Mouse (Mus musculus) embryonic facial prominence, embryonic 11.5 days (tissue): Measurements from ENCODE around the gene Farp1. TPM values are rescaled to one million over a fixed set of nuclear protein-coding genes. Genes with fewer than 3 reads are reported as not detected.
A peak's percentile ranks its signal among the peaks of the same experiment; 100 is the strongest.

Experiments used
- ATAC-seq: fragments of 200-750 bp; cut with Nextera tagmentation; replicated peaks from 2 replicates; pipeline ENCODE4 v1.8.0; 2017; ENCODE audit warnings: low read depth; ENCODE audit not compliant: insufficient number of reproducible peaks, low FRiP score, low TSS enrichment
- DNase-seq: peaks from one replicate; pipeline ENCODE4 v3.0.0-alpha.2; 2015; ENCODE audit warnings: low spot score
- H3K27ac ChIP-seq: fragments of 300-500 bp; sonication (generic); replicated peaks from 2 replicates; pipeline ENCODE4 v1.5.1; 2014; ENCODE audit warnings: mild to moderate bottlenecking, low read depth, low read length, control low read depth
- H3K27me3 ChIP-seq: fragments of 300-500 bp; sonication (generic); 2 replicates; pipeline ENCODE4 v1.6.1; 2014; ENCODE audit warnings: mild to moderate bottlenecking, low read length, moderate library complexity, mixed read lengths; ENCODE audit not compliant: control insufficient read depth, insufficient read depth
- H3K36me3 ChIP-seq: fragments of 300-500 bp; sonication (generic); replicated peaks from 2 replicates; pipeline ENCODE4 v1.6.1; 2014; ENCODE audit warnings: low read depth, mild to moderate bottlenecking, low read length, moderate library complexity, mixed read lengths; ENCODE audit not compliant: control insufficient read depth, insufficient read depth
- H3K4me1 ChIP-seq: fragments of 300-500 bp; sonication (generic); 2 replicates; pipeline ENCODE4 v1.6.1; 2014; ENCODE audit warnings: low read length, mixed read lengths; ENCODE audit not compliant: control insufficient read depth, insufficient read depth
- H3K4me2 ChIP-seq: fragments of 300-500 bp; sonication (generic); 2 replicates; pipeline ENCODE4 v1.6.1; 2014; ENCODE audit warnings: low read depth, mild to moderate bottlenecking, control low read depth, low read length, moderate library complexity
- H3K4me3 ChIP-seq: fragments of 300-500 bp; sonication (generic); 2 replicates; pipeline ENCODE4 v1.5.1; 2014; ENCODE audit warnings: low read depth, low read length, control low read depth
- H3K9ac ChIP-seq: fragments of 300-500 bp; sonication (generic); replicated peaks from 2 replicates; pipeline ENCODE4 v1.6.1; 2014; ENCODE audit warnings: mild to moderate bottlenecking, control low read depth, low read length
- H3K9me3 ChIP-seq: fragments of 300-500 bp; sonication (generic); replicated peaks from 2 replicates; pipeline ENCODE4 v1.6.1; 2016; ENCODE audit warnings: mild to moderate bottlenecking, low read length, inconsistent platforms, mixed read lengths; ENCODE audit not compliant: control insufficient read depth
- WGBS: fragments of 180-500 bp; shearing (Covaris S2); extraction: QIAGEN DNeasy Blood & Tissue Kit; methylation state at CpG from one replicate; pipeline ENCODE4 v1.1.7; 2014; 5-methylcytosine and 5-hydroxymethylcytosine counted together
- polyA plus RNA-seq: library from polyadenylated mRNA; unstranded; fragments of >200 nt; fragmentation: Nextera tagmentation; extraction: Ambion mirVana; gene quantifications from 2 replicates; pipeline ENCODE4 v1.2.1, GENCODE M21; 2014

Farp1 gene
- polyA plus RNA-seq, 1 experiment from 2014 or later, result 42.8 TPM

GRCm38 (mm10) chr14:121152771-121153170 is 117.8 kb downstream of the Farp1 start:
- 74% methylated on average over 6 of the region's 6 CpGs for WGBS
- H3K27ac ChIP-seq, result peak overlapping the region; percentile 8; the same call in 1 of the 2 replicates
- ATAC-seq, result no peak

DNA sequence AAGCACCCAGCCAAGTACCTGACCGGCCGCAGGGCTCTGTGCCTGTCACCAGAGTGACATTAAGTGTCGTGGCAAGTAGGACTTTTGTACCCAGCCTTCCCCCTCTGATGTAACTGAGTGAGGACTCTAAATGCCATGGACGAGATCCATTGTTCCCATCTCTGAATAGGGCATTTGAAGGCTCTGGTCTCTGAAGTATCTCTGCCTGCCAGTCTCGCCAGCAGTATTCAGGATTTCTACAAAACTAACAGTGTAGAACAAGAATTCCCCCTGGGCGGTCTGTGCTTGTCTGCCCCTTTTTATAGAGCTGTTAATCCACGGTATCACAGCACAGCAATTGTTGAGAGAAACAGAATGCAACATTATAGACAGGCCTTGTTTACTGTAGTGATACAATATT is 118.3 kb downstream of the Farp1 start:
- 48% methylated on average over 7 of the region's 7 CpGs for WGBS
- Histone ChIP-seq H3K27ac (peak overlapping the region; percentile 8; the same call in 1 of the 2 replicates), H3K4me1 (0 out of 2 replicates have a peak, but pooled peaks cover 5% of the 10 kb centered on the region), H3K4me2 (no peak overlapping the region), H3K9ac (no peak overlapping the region), H3K27me3 (no peaks in the 10 kb centered on the region), H3K36me3 (no peaks in the 10 kb centered on the region), H3K9me3 (no peaks in the 10 kb centered on the region), H3K4me3 (no peak overlapping the region)
- DNase-seq (no peak), ATAC-seq (0 out of 2 replicates have a peak, but pooled peaks have one; percentile 46)

More at GRCm38 (mm10) chr14:121152771-121153170, 117.8 kb downstream of the Farp1 start:
- H3K9me3 ChIP-seq, result no peaks in the 10 kb centered on the region
- H3K4me1 ChIP-seq, result 0 out of 2 replicates have a peak, but pooled peaks cover 5% of the 10 kb centered on the region
- no peak overlapping the region for H3K9ac ChIP-seq
- no peaks in the 10 kb centered on the region for H3K36me3 ChIP-seq
- no peak for DNase-seq
- H3K4me2 ChIP-seq, result no peak overlapping the region
- no peak overlapping the region for H3K4me3 ChIP-seq
- H3K27me3 ChIP-seq, result no peaks in the 10 kb centered on the region

GRCm38 (mm10) chr14:121155173-121155572 is 120.2 kb downstream of the Farp1 start:
- Histone ChIP-seq H3K27me3 (no peaks in the 10 kb centered on the region), H3K4me1 (0 out of 2 replicates have a peak, but pooled peaks cover 5% of the 10 kb centered on the region), H3K27ac (no peak overlapping the region), H3K9me3 (no peaks in the 10 kb centered on the region), H3K4me2 (no peak overlapping the region), H3K9ac (no peak overlapping the region), H3K4me3 (no peak overlapping the region), H3K36me3 (no peaks in the 10 kb centered on the region)
- ATAC-seq (no peak), DNase-seq (no peak)
- WGBS, result 92% methylated on average over 4 of the region's 4 CpGs

- DNase-seq, result no peak
- WGBS, result 74% methylated on average over 2 of the region's 2 CpGs
- no peak overlapping the region for H3K4me3 ChIP-seq
- H3K27ac ChIP-seq, result no peak overlapping the region
- no peaks in the 10 kb centered on the region for H3K36me3 ChIP-seq
- H3K4me2 ChIP-seq, result no peak overlapping the region
- no peak for ATAC-seq
- H3K27me3 ChIP-seq, result no peaks in the 10 kb centered on the region
- no peaks in the 10 kb centered on the region for H3K4me1 ChIP-seq
- no peak overlapping the region for H3K9ac ChIP-seq
- no peaks in the 10 kb centered on the region for H3K9me3 ChIP-seq
Measured at GRCm38 (mm10) chr14:121158616-121159015, 123.6 kb downstream of the Farp1 start.

DNA sequence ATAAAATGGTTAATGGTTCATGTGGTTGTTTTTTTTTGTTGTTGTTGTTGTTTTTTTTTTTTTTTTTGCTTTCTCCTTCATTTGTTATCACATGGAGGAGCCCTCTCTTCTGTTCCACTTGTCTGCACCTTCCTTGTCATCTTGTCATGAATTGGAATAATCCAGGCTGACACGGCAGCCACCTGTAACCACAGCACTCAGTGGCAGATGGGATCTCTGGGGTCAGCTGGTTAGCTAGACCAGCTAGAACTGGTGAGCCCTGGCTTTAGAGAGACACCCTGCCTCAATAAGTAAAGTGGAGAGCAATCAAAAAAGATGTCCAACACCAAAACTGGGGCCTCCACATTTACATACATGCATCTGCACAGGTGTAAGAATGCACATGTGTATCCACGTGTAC is 127.8 kb downstream of the Farp1 start:
- Histone ChIP-seq H3K4me3 (no peak overlapping the region), H3K4me2 (no peak overlapping the region), H3K9ac (no peak overlapping the region), H3K36me3 (no peaks in the 10 kb centered on the region), H3K27me3 (no peaks in the 10 kb centered on the region), H3K27ac (no peak overlapping the region), H3K9me3 (no peaks in the 10 kb centered on the region), H3K4me1 (no peaks in the 10 kb centered on the region)
- DNase-seq, result no peak
- WGBS, result 84% methylated on average over 2 of the region's 2 CpGs
- ATAC-seq, result no peak

DNA sequence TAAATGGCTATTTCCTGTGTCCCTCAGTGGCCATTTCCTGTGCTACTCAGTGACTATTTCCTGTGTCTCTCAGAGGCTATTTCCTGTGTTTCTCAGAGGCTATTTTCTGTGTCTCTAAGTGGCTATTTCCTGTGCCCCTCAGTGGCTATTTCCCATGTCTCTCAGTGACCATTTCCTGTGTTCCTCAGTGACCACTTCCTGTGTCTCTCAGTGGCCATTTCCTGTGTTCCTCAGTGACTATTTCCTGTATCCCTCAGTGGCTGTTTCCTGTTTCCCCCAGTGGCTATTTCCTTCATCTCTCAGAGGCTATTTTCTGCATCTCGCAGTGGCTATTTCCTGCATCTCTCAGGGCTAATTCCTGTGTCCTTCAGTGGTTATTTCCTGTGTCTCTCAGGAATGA is 129.9 kb downstream of the Farp1 start:
- Histone ChIP-seq H3K27ac (no peak overlapping the region), H3K4me2 (no peak overlapping the region), H3K9ac (no peak overlapping the region), H3K4me1 (no peaks in the 10 kb centered on the region), H3K36me3 (no peaks in the 10 kb centered on the region), H3K9me3 (no peaks in the 10 kb centered on the region), H3K4me3 (no peak overlapping the region), H3K27me3 (no peaks in the 10 kb centered on the region)
- no peak for DNase-seq
- 74% methylated on average over 1 of the region's 1 CpGs for WGBS
- ATAC-seq, result no peak

DNA sequence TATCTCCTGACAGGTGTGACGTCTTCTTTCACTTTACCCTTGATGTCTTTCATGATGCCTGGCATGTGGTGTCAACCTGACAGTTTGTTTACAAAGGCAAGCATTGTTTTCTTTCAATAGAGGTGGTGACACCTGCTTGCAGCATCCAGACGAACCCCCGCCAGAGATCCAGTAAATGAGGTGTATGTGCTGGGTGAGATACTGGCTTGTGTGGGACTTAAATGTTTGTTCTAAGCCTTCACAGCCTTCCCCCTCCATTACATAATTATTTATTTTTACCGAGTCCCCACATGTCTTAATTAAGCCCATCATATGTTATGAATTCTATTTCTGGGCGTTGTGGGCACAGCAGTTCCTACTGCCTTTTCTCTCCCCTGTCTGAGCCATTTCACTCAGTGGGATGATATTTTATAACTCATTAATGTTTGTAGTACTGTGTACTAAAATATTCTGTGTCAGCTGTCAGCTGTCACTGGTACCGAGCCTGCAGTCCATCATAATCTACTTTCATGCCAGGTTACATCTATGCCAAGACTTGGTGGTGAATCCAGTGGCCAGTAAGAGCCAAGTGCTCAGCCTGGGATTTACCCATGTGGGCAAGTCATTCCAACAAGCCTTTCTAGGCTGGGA is 130.5 kb downstream of the Farp1 start:
- no peak overlapping the region for H3K9ac ChIP-seq
- 76% methylated on average over 6 of the region's 6 CpGs for WGBS
- H3K9me3 ChIP-seq, result no peaks in the 10 kb centered on the region
- H3K27ac ChIP-seq, result no peak overlapping the region
- ATAC-seq, result no peak
- H3K4me1 ChIP-seq, result no peaks in the 10 kb centered on the region
- H3K36me3 ChIP-seq, result no peaks in the 10 kb centered on the region
- no peak overlapping the region for H3K4me2 ChIP-seq
- no peak overlapping the region for H3K4me3 ChIP-seq
- H3K27me3 ChIP-seq, result no peaks in the 10 kb centered on the region
- DNase-seq, result no peak

DNA sequence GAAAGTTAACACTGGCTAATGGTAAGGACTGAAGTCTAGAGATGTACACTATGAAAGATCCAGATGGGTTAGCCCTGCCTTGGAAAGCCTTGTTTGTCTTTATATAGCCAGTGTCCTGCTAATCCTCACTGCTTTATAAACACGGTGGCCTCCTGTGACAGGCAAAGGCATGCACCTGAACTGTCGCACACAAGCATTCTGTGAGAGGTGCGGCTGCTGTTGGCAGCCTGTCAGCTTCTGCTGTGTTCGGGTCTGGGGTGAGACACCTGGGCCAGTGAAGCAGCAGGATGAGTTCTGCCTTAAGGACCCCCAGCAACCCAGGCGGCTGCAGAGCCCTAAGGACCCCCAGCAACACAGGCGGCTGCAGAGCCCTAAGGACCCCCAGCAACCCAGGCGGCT is 131.0 kb downstream of the Farp1 start:
- Histone ChIP-seq H3K4me3 (no peak overlapping the region), H3K36me3 (no peaks in the 10 kb centered on the region), H3K9me3 (no peaks in the 10 kb centered on the region), H3K27ac (no peak overlapping the region), H3K27me3 (no peaks in the 10 kb centered on the region), H3K4me2 (no peak overlapping the region), H3K4me1 (no peaks in the 10 kb centered on the region), H3K9ac (no peak overlapping the region)
- DNase-seq, result no peak
- 90% methylated on average over 7 of the region's 7 CpGs for WGBS
- no peak for ATAC-seq
